Comparison of ENCODE assay signal across 13 mouse cellular contexts in the genomic region with DNA sequence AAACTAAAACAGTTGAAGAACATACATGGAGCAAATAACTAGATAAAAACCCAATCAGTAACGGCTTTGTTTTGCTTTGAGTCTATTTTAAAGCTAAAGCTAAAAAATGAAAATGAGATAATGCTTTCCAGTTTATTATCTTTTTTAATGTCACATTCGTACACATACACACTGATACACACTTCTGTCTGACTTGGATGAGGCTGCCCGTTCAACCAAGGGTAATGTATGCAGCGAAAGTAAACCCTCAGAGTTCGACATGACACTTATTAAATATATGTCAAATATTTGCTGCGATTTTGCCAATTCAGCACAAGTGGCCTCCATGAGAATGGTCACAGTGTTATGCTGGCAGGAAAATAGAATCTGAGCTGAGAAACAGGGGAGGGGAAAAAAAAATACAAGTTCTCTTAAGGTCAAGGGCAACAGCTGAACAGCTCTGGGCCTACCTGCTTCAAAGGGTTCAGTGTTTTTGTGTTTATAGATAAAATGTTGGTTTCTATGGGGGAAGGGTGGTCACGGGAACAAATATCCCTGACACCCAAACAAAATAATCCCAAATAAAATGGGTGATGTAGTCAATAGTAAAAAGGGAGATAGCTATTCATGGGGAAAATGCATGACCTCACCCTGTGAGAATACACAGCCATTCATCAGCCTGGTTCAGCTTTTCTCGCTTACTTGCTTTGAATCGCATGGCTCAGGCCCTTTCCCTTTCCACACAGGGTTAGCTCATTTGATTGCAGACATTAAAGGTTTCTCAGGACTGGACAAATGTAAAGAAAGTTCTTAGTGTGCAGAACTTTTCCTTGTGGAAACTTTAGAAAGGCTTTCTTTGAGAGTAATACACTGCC.
DNase-seq lines count a peak whose midpoint lies in the region; ATAC-seq and TF ChIP-seq lines count a peak whose summit lies in the region.
"Had no signal": no experiment of that assay in that cellular context is flagged by ENCODE, and none has a peak within 500 bp of the region (broad histone marks: within the 10 kb centered on the region; RNA-seq: fewer than 3 reads in every experiment).

No protein-coding gene starts in this region.

- H3K9ac ChIP-seq in lung, embryonic 14.5 days: no peak overlapping the region
- no peak overlapping the region for H3K9ac ChIP-seq in forebrain, postnatal 0 days
- no peak overlapping the region for H3K9ac ChIP-seq in neural tube, embryonic 11.5 days (ENCODE audit: low read length)
- H3K9ac ChIP-seq: kidney, embryonic 15.5 days; limb, embryonic 12.5 days had no signal

- no peaks in the 10 kb centered on the region for H3K27me3 ChIP-seq in lung, embryonic 14.5 days (ENCODE audit: insufficient read depth, low read length)
- no peaks in the 10 kb centered on the region for H3K27me3 ChIP-seq in forebrain, postnatal 0 days (ENCODE audit: insufficient read depth, low read length)
- no peaks in the 10 kb centered on the region for H3K27me3 ChIP-seq in neural tube, embryonic 11.5 days (ENCODE audit: control insufficient read depth, insufficient read depth, low read length)
- H3K27me3 ChIP-seq: kidney, embryonic 15.5 days; limb, embryonic 12.5 days had no signal

- ATAC-seq in lung, embryonic 14.5 days (ENCODE audit: insufficient read depth): peak; percentile 67; the same call in 1 of the 2 replicates
- ATAC-seq in forebrain, postnatal 0 days: peak; percentile 53; the same call in 1 of the 2 replicates
- ATAC-seq in neural tube, embryonic 11.5 days (ENCODE audit: insufficient read depth, low FRiP score, low TSS enrichment): peak; percentile 83

- TF ChIP-seq CTCF in lung, embryonic 14.5 days (IDR thresholded peaks at IDR 0.05; ENCODE audit: low read depth): no peak
- TF ChIP-seq CTCF in forebrain, postnatal 0 days (IDR thresholded peaks at IDR 0.05; ENCODE audit: low read depth): no peak

- no peak overlapping the region for H3K4me2 ChIP-seq in lung, embryonic 14.5 days
- H3K4me2 ChIP-seq in forebrain, postnatal 0 days (ENCODE audit: low read depth): no peak overlapping the region
- H3K4me2 ChIP-seq in neural tube, embryonic 11.5 days (ENCODE audit: low read depth): no peak overlapping the region
- H3K4me2 ChIP-seq: kidney, embryonic 15.5 days; limb, embryonic 12.5 days had no signal

- 0 out of 2 replicates have a peak, but pooled peaks cover 6% of the 10 kb centered on the region for H3K4me1 ChIP-seq in lung, embryonic 14.5 days (ENCODE audit: insufficient read depth)
- H3K4me1 ChIP-seq in forebrain, postnatal 0 days (ENCODE audit: insufficient read depth): no peaks in the 10 kb centered on the region
- H3K4me1 ChIP-seq in neural tube, embryonic 11.5 days (ENCODE audit: control insufficient read depth, insufficient read depth, low read length): peaks cover 2% of the 10 kb centered on the region; the same call in 1 of the 2 replicates
- H3K4me1 ChIP-seq: kidney, embryonic 15.5 days had no signal

- H3K36me3 ChIP-seq in lung, embryonic 14.5 days (ENCODE audit: insufficient read depth): no peaks in the 10 kb centered on the region
- no peaks in the 10 kb centered on the region for H3K36me3 ChIP-seq in forebrain, postnatal 0 days (ENCODE audit: insufficient read depth)
- H3K36me3 ChIP-seq in neural tube, embryonic 11.5 days (ENCODE audit: control insufficient read depth, insufficient read depth, low read length): no peaks in the 10 kb centered on the region
- H3K36me3 ChIP-seq: kidney, embryonic 15.5 days; limb, embryonic 12.5 days had no signal

- DNase-seq in lung, embryonic 14.5 days: peak; percentile 61
- no peak for DNase-seq in lung, adult 18-20 months
- DNase-seq in embryo, embryonic 11 days: peak; percentile 56
- DNase-seq in forebrain, postnatal 0 days: no peak
- DNase-seq in neural tube, embryonic 11.5 days (ENCODE audit: low spot score): peak; percentile 34
- no peak for DNase-seq in kidney, adult 9 months
- no peak for DNase-seq in right cerebral cortex, adult 2 months (ENCODE audit: low spot score in 2 of 2)
- DNase-seq in frontal cortex, postnatal 25 days (ENCODE audit: low spot score in 2 of 2): no peak
- DNase-seq: cerebellum, postnatal 36 days; heart, postnatal 36 days; lung, postnatal 36 days had no signal

- H3K4me3 ChIP-seq in lung, embryonic 14.5 days (ENCODE audit: low read depth, low read length): no peak overlapping the region
- H3K4me3 ChIP-seq in forebrain, postnatal 0 days (ENCODE audit: low read depth, low read length): no peak overlapping the region
- no peak overlapping the region for H3K4me3 ChIP-seq in neural tube, embryonic 11.5 days (ENCODE audit: low read depth, low read length)
- H3K4me3 ChIP-seq: kidney, embryonic 15.5 days; limb, embryonic 12.5 days had no signal

- peak overlapping the region; percentile 56 for H3K27ac ChIP-seq in lung, embryonic 14.5 days (ENCODE audit: low read depth)
- no peak overlapping the region for H3K27ac ChIP-seq in forebrain, postnatal 0 days (ENCODE audit: low read depth, low read length)
- no peak overlapping the region for H3K27ac ChIP-seq in neural tube, embryonic 11.5 days (ENCODE audit: low read depth, low read length)
- H3K27ac ChIP-seq: kidney, embryonic 15.5 days; limb, embryonic 12.5 days had no signal

- WGBS in lung, embryonic 14.5 days: 27% methylated on average over 9 of the region's 9 CpGs
- WGBS in forebrain, postnatal 0 days: 28% methylated on average over 9 of the region's 9 CpGs
- 46% methylated on average over 9 of the region's 9 CpGs for WGBS in neural tube, embryonic 11.5 days

- no peaks in the 10 kb centered on the region for H3K9me3 ChIP-seq in lung, embryonic 14.5 days (ENCODE audit: low read depth, low read length)
- H3K9me3 ChIP-seq in forebrain, postnatal 0 days (ENCODE audit: low read length): no peaks in the 10 kb centered on the region
- no peaks in the 10 kb centered on the region for H3K9me3 ChIP-seq in neural tube, embryonic 11.5 days (ENCODE audit: control insufficient read depth, low read length)
- H3K9me3 ChIP-seq: kidney, embryonic 15.5 days; limb, embryonic 12.5 days had no signal

Comparison
In these comparisons a context has a peak if more than half of its experiments do, and no peak if none do; other contexts are left out.
1. DNase-seq: peak in lung, embryonic 14.5 days (single experiment), embryo, embryonic 11 days (single experiment) and neural tube, embryonic 11.5 days (single experiment); none in lung, adult 18-20 months (0 of 2), forebrain, postnatal 0 days (single experiment), kidney, adult 9 months (single experiment), right cerebral cortex, adult 2 months (0 of 2) and frontal cortex, postnatal 25 days (0 of 2).
2. Peak in every context shown above with its lines, with median percentiles within 50 percentile points of each other: ATAC-seq.